Mouse (Mus musculus) erythroblast, embryonic 14.5 days (primary cell): ENCODE measurements around the gene Gm49673. TPM values are rescaled to one million over a fixed set of nuclear protein-coding genes. Genes with fewer than 3 reads are reported as not detected.
"Not testable (repeated sequence)": the region's sequence is repeated elsewhere in the genome, so short reads cannot be mapped to it uniquely, and the experiment has no call there.

Experiments used
- H3K27me3 ChIP-seq: 2 replicates; pipeline ENCODE4 v1.6.1; 2012; ENCODE audit warnings: inconsistent platforms; ENCODE audit not compliant: control insufficient read depth
- H3K36me3 ChIP-seq: 2 replicates; pipeline ENCODE4 v1.6.1; 2012; ENCODE audit warnings: mild to moderate bottlenecking, inconsistent platforms; ENCODE audit not compliant: control insufficient read depth
- H3K4me1 ChIP-seq: 2 replicates; pipeline ENCODE4 v1.6.1; 2012; ENCODE audit warnings: inconsistent platforms; ENCODE audit not compliant: control insufficient read depth
- H3K4me3 ChIP-seq: replicated peaks from 2 replicates; pipeline ENCODE3; 2012; ENCODE audit warnings: moderate library complexity, mild to moderate bottlenecking, inconsistent platforms
- H3K9me3 ChIP-seq: 2 replicates; pipeline ENCODE4 v1.6.1; 2012; ENCODE audit warnings: low read length, inconsistent platforms, mixed read lengths; ENCODE audit not compliant: control insufficient read depth
- GATA1 ChIP-seq: IDR thresholded peaks from 2 replicates; pipeline ENCODE4 v1.6.1; 2012; ENCODE audit warnings: low read length, inconsistent platforms, mixed read lengths
- TAL1 ChIP-seq: IDR thresholded peaks from 3 replicates; pipeline ENCODE4 v1.6.1; 2012; ENCODE audit warnings: low read length, inconsistent platforms, mixed read lengths
- polyA plus RNA-seq: library from polyadenylated mRNA; stranded (reverse); fragments of >175 nt; gene quantifications from 2 replicates; pipeline ENCODE4 v1.2.3, GENCODE M21; 2012

Gene Gm49673
- polyA plus RNA-seq, result not detected in 2 replicates

- not testable (repeated sequence) for H3K36me3 ChIP-seq, H3K4me1 ChIP-seq, H3K9me3 ChIP-seq, H3K27me3 ChIP-seq
- H3K4me3 ChIP-seq, result peak within 1 kb of the TSS; percentile 54
Measured at GRCm38 (mm10) chr17:8147439-8148316, at the start of gene Gm49673, which contains the start of gene Rnaset2a. TSS of gene Gm49673 (minus strand) at chr17:8147788. TSS of gene Rnaset2a (minus strand) at chr17:8148097.

GRCm38 (mm10) chr17:8195685-8196376 lies 48.2 kb upstream of the Gm49673 start:
- peaks cover 57% of the 10 kb centered on the region for H3K36me3 ChIP-seq
- no peaks in the 10 kb centered on the region for H3K9me3 ChIP-seq
- no peak overlapping the region for H3K4me3 ChIP-seq

GRCm38 (mm10) chr17:8193678-8194077 lies 46.1 kb upstream of the Gm49673 start:
- peaks cover 78% of the 10 kb centered on the region for H3K36me3 ChIP-seq
- H3K4me3 ChIP-seq, result no peak overlapping the region
- no peaks in the 10 kb centered on the region for H3K4me1 ChIP-seq
- no peaks in the 10 kb centered on the region for H3K9me3 ChIP-seq
- TF ChIP-seq TAL1 (no peak), GATA1 (no peak)
- H3K27me3 ChIP-seq, result no peaks in the 10 kb centered on the region

More at GRCm38 (mm10) chr17:8195685-8196376, 48.2 kb upstream of the Gm49673 start:
- Histone ChIP-seq H3K27me3 (no peaks in the 10 kb centered on the region), H3K4me1 (no peaks in the 10 kb centered on the region)
- TF ChIP-seq TAL1 (no peak), GATA1 (no peak)

- Histone ChIP-seq H3K4me3 (no peak overlapping the region), H3K27me3 (no peaks in the 10 kb centered on the region), H3K9me3 (no peaks in the 10 kb centered on the region), H3K4me1 (no peaks in the 10 kb centered on the region), H3K36me3 (peaks cover 86% of the 10 kb centered on the region)
- TF ChIP-seq GATA1 (no peak), TAL1 (no peak)
Measured at GRCm38 (mm10) chr17:8184217-8184616, 36.6 kb upstream of the Gm49673 start.

GRCm38 (mm10) chr17:8183815-8184214 lies 36.2 kb upstream of the Gm49673 start:
- Histone ChIP-seq H3K4me3 (no peak overlapping the region), H3K4me1 (no peaks in the 10 kb centered on the region), H3K27me3 (no peaks in the 10 kb centered on the region), H3K36me3 (peaks cover 84% of the 10 kb centered on the region), H3K9me3 (no peaks in the 10 kb centered on the region)
- TF ChIP-seq TAL1 (no peak), GATA1 (no peak)

GRCm38 (mm10) chr17:8177090-8177489 lies 29.5 kb upstream of the Gm49673 start:
- no peaks in the 10 kb centered on the region for H3K4me1 ChIP-seq
- H3K36me3 ChIP-seq, result peaks cover 83% of the 10 kb centered on the region
- H3K4me3 ChIP-seq, result no peak overlapping the region
- no peaks in the 10 kb centered on the region for H3K27me3 ChIP-seq
- H3K9me3 ChIP-seq, result no peaks in the 10 kb centered on the region
- TF ChIP-seq GATA1 (no peak), TAL1 (no peak)

GRCm38 (mm10) chr17:8171081-8171480 lies 23.5 kb upstream of the Gm49673 start:
- TF ChIP-seq TAL1 (no peak), GATA1 (no peak)
- H3K4me3 ChIP-seq, result no peak overlapping the region
- peaks cover 74% of the 10 kb centered on the region for H3K36me3 ChIP-seq
- no peaks in the 10 kb centered on the region; the same call in 1 of the 2 replicates for H3K9me3 ChIP-seq
- H3K4me1 ChIP-seq, result peaks cover 5% of the 10 kb centered on the region
- no peaks in the 10 kb centered on the region for H3K27me3 ChIP-seq

- H3K4me1 ChIP-seq, result peaks cover 5% of the 10 kb centered on the region
- no peak overlapping the region for H3K4me3 ChIP-seq
- no peaks in the 10 kb centered on the region; the same call in 1 of the 2 replicates for H3K9me3 ChIP-seq
- no peaks in the 10 kb centered on the region for H3K27me3 ChIP-seq
- no peak for TF ChIP-seq GATA1
- peaks cover 67% of the 10 kb centered on the region for H3K36me3 ChIP-seq
Measured at GRCm38 (mm10) chr17:8170331-8170730, 22.7 kb upstream of the Gm49673 start.

GRCm38 (mm10) chr17:8167436-8167835 lies 19.8 kb upstream of the Gm49673 start:
- not testable (repeated sequence) for H3K9me3 ChIP-seq, H3K4me1 ChIP-seq, H3K27me3 ChIP-seq, H3K4me3 ChIP-seq
- peaks cover 43% of the 10 kb centered on the region for H3K36me3 ChIP-seq

- not testable (repeated sequence) for H3K4me3 ChIP-seq, H3K4me1 ChIP-seq, H3K27me3 ChIP-seq, H3K9me3 ChIP-seq
- H3K36me3 ChIP-seq, result peaks cover 33% of the 10 kb centered on the region
Measured at GRCm38 (mm10) chr17:8166454-8166853, 18.9 kb upstream of the Gm49673 start.

- H3K9me3 ChIP-seq, H3K27me3 ChIP-seq, H3K4me1 ChIP-seq: not testable (repeated sequence)
- Histone ChIP-seq H3K36me3 (peaks cover 29% of the 10 kb centered on the region), H3K4me3 (peak overlapping the region; percentile 64)
Measured at GRCm38 (mm10) chr17:8165977-8166376, 18.4 kb upstream of the Gm49673 start.

- H3K4me3 ChIP-seq, result peak overlapping the region; percentile 64
- H3K4me1 ChIP-seq, H3K27me3 ChIP-seq, H3K9me3 ChIP-seq: not testable (repeated sequence)
- peaks cover 25% of the 10 kb centered on the region for H3K36me3 ChIP-seq
Measured at GRCm38 (mm10) chr17:8165608-8165945, 18.0 kb upstream of the Gm49673 start.
